Mouse (Mus musculus) heart, adult 2 months (tissue): ENCODE results near the gene Slc35e1.

Experiments
- CTCF ChIP-seq: fragments of 200-600 bp; IDR thresholded peaks from 2 replicates; pipeline ENCODE4 v1.8.1; 2022; ENCODE audit warnings: antibody characterized with exemption, mild to moderate bottlenecking, moderate library complexity
- EP300 ChIP-seq: fragments of 200-500 bp; IDR thresholded peaks from 2 replicates; pipeline ENCODE4 v1.6.1; 2011; ENCODE audit warnings: low read depth, low read length, control low read depth; ENCODE audit not compliant: insufficient read depth
- POLR2A ChIP-seq: fragments of 200-500 bp; IDR thresholded peaks from 2 replicates; pipeline ENCODE4 v1.6.1; 2011; ENCODE audit warnings: mild to moderate bottlenecking, low read depth, low read length, control low read depth; ENCODE audit not compliant: insufficient read depth

DNA sequence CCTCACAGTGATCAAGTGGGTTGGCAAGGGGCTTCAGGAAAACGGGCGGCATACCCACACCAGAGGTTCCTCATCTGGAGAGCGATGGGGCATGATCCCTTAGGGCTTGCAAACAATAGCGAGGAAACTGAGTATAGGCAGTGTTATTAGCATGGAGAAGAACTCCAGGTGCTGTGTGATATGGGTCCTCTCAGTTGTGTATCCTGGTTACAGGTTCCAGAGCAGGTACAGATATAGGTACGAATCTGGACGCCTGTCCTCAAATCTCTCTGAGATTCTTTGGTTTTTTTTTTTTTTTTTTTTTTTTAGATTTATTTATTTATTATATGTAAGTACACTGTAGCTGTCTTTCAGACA, 48.4 kb downstream of the Slc35e1 start:
- TF ChIP-seq CTCF (no peak), POLR2A (no peak), EP300 (no peak)
